Mouse (Mus musculus): ENCODE measurements around the gene Ank3.

Ank3 gene

DNA sequence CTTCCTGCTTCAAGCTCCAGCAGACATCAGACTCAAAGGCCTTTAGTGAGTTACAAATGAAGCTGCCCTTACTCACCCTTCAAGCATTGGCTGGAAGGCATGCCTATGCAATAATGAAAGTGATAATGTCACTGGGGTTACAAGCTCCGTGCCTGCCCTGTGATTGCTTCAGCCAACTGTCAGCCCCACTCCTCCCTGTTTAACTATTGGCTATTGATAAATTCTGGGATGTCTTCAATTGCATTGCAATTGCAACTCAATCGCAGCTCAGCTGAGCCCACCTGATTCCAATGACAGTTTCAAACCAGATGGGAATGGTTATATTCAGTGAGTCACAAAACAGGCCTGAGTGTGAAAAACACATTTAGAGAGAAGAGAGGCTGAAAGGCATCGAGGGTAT lies 80.3 kb downstream of the Ank3 start:
- no peak for DNase-seq

DNA sequence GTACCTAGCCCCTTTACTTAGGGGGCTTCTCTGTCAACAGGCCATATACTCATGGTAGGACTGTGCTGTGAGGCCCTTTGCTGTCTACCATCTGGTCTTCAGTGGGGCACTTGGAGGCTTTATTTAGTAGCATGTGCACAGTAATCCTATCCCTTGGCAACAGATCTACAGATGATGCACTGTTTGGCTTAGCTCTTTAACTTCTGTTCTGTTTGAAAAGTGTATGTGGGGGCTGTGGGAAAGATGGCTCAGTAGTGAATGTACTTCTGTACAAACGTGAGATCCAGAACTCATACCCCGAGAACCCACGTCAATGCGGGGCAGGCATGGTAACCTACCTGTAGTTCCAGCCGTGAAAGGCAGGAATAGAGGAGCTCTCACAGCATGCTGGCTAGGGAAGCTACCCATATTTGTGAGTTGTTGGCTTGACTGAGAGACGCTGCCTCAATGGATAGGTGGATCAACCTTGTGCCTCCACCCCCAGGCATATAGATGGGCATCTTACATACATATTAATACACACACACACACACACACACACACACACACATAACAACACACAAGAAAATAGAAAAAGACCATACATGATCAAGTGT lies 86.7 kb downstream of the Ank3 start:
- DNase-seq: no peak

DNA sequence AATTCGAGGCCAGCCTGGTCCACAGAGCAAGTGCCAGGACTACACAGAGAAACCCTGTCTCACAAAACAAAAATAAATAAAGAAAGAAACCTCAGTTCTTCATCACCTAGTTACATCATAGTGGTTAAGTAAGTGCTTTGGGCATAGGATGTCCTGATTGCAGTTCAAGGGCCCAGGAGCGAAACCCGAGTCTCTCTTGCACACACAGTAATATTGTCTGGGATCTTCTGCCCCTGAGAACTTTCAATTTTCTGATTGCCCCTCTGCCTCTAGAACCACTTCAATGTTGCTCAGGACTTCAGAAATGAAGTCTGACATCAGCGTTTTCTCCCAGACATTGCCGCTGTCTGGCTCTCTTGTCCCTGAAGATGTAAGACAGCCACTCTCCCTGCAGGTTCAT lies 91.6 kb downstream of the Ank3 start:
- DNase-seq: no peak

GRCm38 (mm10) chr10:69491975-69492374 lies 93.4 kb downstream of the Ank3 start:
- DNase-seq: no peak

DNA sequence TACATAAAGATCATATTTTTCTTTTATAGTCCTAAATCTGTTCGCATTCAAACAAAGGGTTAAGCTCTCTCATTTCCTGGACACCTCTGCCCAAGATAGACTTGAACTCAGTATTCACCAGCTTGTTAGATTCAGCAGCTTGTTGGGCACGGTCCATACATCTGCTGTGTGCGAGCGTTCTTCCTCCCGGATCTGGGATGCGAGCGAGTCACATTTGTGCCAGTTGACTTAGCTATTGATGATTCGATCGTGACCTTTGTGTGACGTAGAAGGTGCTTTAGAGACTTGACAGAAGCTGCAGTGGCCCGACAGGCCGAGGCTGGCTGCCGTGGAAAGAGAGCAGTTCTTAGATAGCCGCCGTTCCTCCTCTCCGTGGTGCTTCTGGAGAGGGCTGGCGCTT lies 98.8 kb downstream of the Ank3 start:
- DNase-seq: no peak

DNA sequence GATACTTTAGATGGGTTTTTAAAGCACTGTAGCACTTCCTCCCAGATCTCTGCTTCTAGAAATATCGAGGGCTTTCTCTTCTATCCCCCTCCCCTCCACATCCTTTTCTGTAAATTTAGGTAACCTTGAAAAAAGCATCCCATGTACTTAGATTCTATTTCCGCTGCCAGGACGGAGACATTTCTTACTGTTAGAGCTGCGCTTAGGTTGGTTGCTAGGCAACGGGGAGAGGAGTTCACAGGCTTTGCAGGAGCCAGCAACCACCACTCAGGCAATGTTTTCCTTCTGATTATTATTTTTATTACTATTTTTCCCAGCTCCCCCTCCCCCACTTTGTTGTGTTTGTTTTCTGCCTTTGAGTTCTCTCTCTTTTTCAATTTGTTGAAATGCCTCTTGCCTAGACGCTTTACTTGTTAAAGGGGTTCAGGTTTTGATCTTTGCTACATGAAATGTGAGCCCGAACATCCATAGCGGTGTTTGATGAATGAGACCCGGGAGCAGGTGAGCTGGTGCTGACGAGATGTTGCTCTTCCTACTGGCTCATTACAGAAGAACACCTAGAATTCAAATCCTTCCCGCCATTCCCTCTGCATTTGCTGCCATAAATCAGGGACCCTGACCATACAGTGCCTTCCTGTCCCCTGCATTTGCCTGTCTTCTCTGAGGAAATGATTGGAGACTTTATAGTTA lies 101.7 kb downstream of the Ank3 start:
- DNase-seq: no peak

DNA sequence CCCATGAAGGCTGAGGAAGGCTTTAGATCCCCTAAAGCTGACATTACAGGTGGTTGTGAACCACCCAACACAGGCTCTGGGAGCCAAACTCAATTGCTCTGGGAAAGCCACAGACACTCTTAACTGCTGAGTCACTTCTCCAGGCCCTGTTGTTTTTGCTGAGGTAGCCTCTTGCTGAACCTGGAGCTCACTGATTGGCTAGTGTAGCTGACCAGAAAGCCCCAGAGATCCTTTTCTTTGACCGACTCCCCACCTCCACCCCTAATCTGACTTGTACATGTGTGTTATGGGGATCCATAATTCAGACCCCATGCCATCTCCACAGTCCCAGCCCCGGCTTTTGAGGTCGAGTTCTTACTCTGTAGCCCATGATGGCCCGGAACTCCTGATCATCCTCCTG lies 105.2 kb downstream of the Ank3 start:
- DNase-seq: no peak

GRCm38 (mm10) chr10:69507719-69508118 lies 109.1 kb downstream of the Ank3 start:
- no peak for DNase-seq

DNA sequence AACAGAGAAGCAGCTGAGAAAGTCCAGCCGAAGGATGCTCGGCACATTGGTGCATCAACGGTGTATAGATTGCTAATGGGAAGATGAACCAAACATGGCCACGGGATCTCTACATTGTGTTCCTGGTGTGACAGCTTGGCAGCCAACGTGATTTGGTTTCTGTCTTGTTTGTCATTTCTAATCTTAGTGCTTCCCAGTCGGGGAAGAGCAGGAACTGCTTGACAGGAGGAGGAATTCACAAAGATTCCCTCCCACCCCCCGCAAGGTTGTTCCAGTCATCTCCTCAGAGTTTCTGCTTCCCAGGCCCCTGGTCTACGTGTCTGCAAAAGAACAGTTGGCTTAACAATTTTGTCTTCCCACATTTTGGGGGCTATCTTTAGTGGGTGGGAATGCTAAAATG lies 111.8 kb downstream of the Ank3 start:
- DNase-seq: no peak

GRCm38 (mm10) chr10:69511234-69511633 lies 112.7 kb downstream of the Ank3 start:
- no peak for DNase-seq

DNA sequence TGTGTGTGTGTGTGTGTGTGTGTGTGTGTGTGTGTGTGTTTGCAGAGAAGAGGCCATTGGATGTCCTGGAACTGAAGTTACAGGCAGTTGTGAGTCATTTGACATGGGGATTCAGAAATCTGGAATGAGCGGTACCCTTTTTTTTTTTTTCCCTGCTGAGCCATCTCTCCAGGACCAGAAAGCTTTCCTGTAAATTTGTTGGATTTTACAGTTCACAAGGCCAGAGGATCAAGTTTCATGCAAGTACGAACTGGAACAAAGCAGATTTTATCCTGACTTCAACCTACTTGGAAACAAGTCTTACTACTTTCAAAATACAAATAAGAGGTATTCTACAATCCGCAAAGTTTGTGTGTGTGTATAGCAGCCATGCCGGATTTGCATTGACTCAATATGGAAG lies 123.4 kb downstream of the Ank3 start:
- no peak for DNase-seq

GRCm38 (mm10) chr10:69523202-69523601 lies 124.6 kb downstream of the Ank3 start:
- peak; percentile 69 for DNase-seq

- DNase-seq: no peak
Observed at GRCm38 (mm10) chr10:69527318-69527717, 128.7 kb downstream of the Ank3 start.

DNA sequence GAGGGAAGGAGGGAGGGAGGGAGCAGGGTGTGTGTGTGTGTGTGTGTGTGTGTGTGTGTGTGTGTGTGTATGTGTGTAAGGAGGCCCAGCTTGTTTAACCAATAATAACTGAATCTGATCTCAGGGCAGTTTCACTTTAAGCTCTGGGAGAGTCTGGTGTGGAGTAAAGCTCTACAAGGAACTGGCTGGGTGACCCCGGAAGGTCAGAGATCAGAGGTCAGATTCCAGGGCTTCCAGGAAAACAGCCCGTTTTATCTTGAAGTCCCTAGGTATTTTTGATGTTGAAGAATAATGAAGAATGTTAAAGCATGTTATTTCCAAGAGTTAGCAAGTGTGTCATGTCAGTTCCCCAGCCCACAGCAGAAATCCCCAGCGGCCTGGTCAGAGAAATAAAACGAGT lies 130.2 kb downstream of the Ank3 start:
- DNase-seq: no peak

DNA sequence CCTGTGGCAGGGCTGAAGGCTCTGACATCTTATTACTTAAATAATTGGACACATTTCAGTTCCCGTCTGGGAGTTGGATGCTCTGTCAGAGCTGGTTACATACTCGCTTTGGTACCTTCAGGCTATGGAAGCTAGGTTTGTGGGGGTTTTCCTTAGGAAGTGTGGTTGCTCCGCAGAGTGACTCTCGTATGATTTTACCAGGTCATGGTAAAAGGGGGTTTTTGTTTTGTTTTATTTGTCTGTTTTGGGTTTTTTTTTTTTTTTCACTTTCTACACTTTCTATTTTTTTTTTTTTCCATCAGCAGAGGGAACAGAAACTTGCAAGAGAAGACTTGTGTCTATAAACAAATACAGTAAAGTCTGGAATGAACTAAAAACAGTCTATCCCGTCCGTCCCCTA lies 131.8 kb downstream of the Ank3 start:
- no peak for DNase-seq

DNA sequence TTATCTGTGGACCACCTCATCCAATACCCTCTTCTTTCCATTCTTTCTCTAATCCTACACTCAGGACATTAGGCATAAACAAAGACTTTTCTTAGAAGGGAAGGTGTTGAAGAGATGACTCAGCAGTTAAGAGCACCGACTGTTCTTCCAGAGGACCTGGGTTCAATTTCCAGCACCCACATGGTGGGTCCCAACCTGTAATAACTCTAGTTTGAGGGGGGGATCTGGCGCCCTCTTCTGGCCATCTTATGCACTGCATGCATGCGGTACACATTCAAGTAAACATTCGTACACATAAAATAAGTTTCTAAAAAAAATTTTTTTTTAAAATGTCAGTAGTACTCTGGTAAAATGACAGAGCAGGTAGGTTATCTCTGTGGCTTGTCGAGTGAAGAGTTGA lies 133.0 kb downstream of the Ank3 start:
- DNase-seq: peak; percentile 37

DNA sequence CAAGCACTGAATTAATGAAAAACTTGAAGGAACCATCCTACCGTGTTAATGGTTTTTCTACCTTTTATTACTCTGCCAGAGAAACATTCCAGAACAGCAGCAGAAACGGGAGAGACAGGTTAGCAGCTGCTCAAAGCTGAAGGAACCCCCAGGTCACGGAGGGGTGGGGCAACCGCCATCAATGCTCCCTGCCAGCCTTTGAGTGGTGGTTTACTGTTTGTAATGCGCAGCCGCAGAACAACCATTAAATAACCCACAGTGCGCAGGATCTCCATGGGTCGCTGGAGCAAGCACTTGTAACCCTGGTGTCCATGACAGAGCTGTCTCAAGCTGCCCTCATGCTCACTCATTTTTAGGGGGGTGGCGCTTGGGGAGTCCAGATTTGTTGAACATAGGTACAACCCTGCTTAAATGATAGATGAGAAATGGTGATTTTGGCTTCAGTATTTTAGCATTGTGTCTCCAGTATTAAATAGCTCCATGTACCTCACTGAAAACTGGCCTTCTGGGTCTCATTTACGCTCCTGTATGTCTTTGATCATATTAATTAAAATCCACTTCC lies 133.7 kb downstream of the Ank3 start:
- DNase-seq: no peak

DNA sequence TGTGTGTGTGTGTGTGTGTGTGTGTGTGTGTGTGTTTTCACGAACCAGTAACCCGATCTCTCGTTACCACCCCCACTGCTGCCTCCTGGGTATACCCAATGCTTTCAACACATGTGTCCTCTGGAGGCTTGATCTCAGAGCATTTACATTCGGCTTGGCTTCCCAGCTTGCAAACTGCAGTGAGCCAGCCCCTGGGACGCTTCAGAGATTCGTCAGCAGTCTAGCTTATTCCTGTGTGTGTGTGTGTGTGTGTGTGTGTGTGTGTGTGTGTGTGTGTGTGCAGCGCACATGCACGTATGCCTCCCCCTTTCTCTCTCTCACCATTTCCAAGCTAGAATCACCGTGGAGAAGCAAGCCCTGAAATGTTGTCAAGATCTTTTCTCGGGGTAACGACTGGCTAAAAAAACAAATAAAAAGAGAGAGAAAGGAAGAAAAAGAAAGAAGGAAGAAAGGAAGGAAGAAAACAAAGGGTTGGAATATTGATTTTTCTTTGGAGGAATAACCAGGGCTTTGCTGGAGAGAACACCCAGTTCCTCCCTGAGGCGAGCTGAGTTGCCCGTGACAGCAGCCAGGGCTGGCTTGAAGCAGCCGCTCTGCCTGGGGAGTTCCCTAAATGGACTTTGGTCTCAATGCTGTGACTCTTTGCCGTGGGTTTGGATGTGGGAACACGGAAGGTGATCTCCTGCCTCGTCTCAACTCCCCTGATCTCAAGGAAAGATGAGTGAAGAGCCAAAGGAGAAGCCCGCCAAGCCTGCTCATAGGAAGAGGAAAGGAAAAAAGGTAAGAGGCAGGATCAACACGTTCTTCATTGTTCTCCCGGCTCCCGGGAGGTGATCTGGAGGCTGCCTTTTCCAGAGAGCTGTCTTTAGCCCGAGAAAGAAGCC lies 135.2 kb downstream of the Ank3 start:
- no peak for DNase-seq

GRCm38 (mm10) chr10:69534716-69535115 lies 136.1 kb downstream of the Ank3 start:
- DNase-seq: no peak

DNA sequence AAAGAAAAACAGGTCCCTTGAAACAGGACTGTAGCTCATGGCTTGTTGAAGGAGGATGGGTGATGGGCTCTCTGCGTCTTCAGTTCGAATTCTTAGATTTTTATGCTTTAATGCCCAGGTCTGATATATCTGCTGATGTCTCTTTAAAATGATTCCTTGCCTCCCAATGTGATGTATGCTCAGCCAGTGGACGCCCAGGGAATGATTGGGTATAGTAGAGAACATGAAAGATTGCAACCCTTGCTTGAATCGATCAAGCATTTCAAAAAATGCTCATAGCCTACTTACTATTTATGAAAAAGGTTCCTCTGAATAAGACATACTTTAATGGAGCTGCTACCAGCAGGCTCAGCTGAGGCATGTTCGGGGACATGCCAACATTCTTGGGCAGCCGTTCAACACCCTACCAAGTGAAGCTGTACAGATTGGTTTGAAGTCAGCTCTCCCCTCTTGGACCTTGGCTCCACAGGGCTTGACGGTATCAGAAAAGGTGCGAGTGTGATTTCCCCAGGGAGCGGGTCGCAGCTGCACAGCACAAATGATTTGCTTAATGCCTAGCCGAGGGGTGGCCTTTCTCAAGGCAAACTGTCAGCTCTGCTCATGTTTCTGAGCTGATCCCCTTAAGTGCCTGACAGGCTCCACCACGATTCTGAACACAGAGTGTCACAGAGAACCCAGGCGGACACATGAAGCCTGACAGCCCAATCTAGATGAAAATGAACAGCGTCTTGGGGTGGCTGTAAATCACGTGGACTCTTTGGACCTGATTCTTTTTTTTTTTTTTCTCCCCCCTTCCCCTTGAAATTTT lies 136.8 kb downstream of the Ank3 start:
- no peak for DNase-seq

DNA sequence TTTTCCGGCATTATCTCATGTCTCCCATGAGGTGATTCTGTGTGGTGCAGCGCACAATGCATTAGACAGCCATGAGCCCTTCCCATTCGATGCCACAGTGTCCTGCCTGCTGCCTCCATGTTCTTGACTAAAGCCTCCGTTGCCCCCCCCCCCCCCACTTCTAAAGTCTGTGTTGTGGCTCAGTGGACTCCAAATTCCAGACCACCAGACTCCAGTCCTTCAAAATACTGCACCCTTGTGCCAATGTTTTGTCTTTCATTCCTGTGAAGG lies 137.3 kb downstream of the Ank3 start:
- no peak for DNase-seq

DNA sequence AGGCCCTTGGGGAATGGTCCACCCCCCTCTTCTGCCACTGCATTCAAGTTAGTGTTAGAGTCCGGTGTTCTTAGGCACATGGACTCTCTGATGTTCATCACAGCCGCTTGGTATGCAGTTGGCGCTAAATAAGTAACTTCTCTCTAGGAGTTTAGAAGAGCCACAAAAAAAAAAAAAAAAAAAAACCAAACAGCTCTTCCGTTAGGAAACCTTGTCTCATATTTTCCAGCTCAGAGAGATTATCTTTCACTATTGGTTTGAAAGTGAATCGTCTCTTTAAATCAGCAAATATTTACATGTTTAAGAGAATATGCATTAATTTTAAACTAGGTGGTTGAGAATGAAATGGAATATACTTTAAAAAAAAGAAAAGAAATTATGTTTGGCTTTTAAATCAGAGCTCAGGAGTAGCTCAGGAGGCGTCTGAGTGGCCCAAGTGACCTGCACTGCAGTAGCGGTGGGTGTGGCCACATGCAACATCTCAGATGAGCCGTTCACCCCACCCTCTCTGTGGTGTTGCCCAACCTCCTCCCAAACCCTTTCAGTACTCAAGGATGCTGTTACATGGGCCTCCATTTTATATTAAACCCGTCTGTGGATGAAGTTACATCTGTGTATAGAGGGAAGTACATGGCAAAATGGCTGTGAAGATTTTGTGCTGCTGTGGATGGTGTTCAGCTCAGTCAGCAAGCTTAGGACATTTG lies 138.0 kb downstream of the Ank3 start:
- no peak for DNase-seq

DNA sequence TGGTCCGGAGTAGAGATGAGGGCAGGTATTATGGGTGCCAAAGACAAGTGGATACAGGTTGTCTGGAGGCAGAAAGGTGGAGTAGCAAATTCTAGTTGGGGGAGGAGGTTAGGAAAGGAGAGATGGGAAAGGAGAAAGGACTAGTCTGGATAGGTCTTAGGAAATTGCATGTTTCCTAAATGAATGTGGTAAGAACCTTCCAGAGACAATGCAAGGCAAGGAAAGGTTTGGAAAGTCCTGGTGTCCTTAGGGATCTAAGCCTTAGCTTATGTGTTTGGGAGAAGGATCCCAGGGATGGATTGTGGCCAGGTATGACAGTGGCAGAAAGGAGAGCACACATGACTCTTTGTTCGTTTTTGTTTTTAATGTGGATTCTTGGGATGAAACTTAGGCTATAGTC lies 139.7 kb downstream of the Ank3 start:
- DNase-seq: no peak

Measured in thymus, postnatal 4 days (tissue).